Mouse (Mus musculus) adrenal gland, adult 2 months (tissue): ENCODE data around the gene Dpp8. TPM values are rescaled to one million over a fixed set of nuclear protein-coding genes. Genes with fewer than 3 reads are reported as not detected.
A peak's percentile ranks its signal among the peaks of the same experiment; 100 is the strongest.
"Not testable (repeated sequence)": the region's sequence is repeated elsewhere in the genome, so short reads cannot be mapped to it uniquely, and the experiment has no call there.

Experiments
- DNase-seq: peaks from one replicate; pipeline ENCODE4 v3.0.0; 2021
- long read RNA-seq: library from polyadenylated mRNA; stranded (forward); transcript quantifications from one replicate; pipeline ENCODE4 v2.0.0, GENCODE M21; 2021
- polyA plus RNA-seq: library from polyadenylated mRNA; depleted of rRNA; stranded (reverse); fragments of >200 nt; gene quantifications from 2 replicates; pipeline ENCODE4 v1.2.3, GENCODE M21; 2012; rRNA removed
- total RNA-seq, 2 experiments: library from RNA; stranded (reverse); gene quantifications; 2 replicates each; pipeline ENCODE4 v1.2.3; 2021

The Dpp8 gene
- 10 to 100 TPM; 85.8 to 89.5 TPM for total RNA-seq
- polyA plus RNA-seq, result 26.4 and 39.7 TPM in 2 replicates
- long read RNA-seq, full-length matches to known transcripts, result 18 of 28 reads
- long read RNA-seq, partial matches to known transcripts, result 3 of 28 reads
- long read RNA-seq, other reads (novel, unspliced or antisense), result 7 of 28 reads

DNA sequence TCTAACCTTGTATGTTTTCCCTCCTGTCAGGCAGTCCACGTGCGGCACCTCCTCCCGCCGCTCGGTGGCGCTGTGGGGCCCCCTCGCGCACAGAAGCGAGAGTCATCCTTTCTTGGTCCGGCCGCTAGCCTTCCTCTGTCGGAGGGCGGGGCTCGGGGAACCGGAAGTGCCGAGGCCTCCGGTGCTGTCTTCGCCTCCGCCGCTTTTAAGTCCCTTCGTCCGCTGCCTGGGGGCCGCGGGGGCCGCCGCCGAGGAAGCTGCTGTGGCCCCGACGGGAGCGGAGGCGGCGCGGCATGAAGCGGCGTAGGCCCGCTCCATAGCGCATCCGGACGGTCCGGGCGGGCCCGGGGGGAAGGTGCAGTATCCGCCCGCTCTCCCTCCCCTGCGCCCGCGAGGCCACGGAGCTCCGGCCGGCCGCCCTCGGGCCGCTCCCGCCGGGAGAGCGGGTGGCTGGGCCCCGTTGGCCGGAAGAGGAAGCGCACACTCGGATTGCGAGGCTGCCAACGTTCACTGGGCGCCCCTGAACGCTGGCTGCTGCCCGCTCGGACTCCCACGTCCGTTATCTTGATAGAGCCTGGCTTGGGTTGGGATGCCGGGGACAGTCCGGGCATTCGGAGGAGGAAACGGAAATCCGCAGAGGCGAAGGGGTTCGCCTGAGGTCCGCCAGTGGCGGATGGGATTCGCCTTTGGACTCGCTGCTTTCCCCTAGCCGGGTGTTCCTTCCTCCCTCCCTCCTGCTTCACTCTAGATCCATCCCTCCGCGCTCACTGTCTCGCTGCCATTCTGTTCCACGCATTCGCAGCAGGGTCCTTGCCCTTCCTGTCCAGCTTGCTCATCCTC, at the start of gene Dpp8:
Gene Dpp8 (plus strand): TSS at position 146 of the 840 bp plus-strand sequence.
- peak; percentile 96 for DNase-seq

DNA sequence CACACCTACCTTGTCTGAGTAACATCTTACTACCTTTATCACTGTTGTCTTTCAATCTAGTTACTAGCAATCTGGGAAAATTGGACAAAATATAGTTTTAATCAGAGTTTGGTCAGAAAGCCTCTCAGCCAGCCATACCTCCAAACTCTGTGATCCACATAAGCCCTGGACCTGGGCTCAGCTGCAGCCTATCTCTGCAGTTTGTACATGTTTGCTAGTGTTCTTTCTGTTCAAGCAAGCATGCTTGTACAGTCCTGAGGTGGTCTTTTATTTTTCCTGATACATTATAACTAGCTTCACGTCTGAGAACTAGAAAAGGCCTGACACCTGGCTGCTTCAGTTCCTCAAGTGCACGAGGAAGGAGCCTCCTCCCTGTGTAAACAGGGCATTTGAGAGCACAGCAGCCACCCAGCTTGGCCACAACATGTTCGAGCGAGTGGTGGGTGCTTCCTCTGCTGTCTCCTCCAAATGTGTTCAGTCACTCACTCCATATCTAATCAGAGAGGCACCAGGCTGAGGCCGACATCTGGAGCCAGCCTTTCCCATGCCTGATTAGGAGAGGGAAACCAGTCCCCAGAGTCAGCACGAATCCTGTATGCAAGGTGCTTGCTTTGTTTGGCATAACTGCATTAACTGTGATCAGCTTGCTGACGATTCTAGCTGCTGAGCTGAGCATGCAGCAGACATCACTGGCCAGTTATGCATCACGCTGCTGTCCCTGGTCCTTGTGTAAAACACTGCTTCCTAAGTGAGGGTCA, 47.0 kb upstream of the Dpp8 start:
- DNase-seq, result no peak

DNA sequence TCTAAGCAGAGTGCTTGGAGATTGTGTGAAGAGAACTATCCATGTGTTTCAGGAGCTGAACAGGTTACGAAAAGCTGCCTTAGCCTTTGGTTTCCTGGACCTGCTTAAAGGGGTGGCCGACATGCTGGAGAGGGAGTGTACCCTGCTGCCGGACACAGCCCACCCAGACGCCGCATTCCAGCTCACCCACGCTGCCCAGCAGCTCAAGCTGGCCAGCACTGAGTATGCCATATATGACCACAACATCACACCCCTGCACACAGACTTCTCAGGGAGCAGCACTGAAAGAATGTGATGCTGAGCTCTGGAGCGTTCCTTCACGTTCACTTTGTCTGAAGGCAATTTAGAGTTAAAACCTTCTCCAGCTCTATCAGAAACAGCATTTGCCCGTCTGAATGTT, 46.4 kb upstream of the Dpp8 start:
- DNase-seq, result no peak

DNA sequence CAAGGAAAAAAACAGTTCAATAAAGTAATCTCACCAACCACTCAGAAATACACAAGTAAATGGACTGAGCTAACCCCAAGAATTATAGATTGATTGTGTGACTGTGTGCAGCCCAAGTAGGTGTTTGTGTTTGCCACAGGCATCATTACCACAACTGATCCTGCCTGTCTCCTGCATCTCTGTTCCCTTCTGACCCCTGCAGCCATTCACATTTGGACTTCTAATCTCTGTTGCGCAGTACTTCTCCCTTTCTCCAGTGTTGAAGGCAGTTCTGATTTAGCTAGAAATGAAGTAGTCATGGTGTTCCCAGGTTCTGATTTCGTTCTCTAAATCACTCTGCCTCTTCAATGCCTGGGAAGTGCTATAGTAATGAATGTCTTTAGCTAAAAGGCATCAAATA, 44.6 kb upstream of the Dpp8 start:
- no peak for DNase-seq

DNA sequence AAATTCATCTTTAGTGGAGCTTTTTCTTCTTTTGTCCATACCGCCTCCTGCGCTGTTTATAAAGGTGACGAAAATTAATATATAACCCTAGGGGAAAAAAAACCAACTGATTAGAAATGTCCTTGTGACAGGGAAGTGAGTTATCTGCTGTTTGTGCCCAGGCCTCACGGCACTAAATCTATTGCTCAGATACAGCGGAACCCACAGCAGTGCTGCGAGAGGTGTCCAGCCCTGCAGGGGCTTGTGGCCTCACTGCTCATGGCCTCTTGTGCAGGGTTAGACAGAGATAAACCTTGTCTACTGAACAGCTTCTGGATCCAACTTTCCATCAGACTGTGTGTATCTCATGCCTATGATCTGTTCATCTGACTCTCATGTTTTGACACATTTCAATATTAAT, 43.8 kb upstream of the Dpp8 start:
- no peak for DNase-seq

DNA sequence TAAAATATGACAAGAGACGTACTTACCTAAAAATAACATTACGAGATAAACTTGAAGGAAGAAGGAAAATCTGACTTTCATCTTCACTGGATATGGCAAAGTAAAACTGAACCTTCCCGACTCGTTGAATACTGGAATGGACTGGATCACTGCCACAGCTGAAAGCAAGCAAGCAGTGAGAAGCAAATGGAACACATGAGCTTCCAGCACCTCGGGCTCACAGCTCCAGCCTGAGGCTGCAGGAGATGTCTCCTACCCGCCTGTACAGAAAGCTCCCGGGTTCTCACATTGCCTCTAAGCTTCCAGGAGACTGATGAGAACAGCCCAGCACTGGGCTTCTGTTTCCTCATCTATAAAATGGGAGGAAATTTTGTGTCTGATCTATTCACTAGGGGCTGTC, 41.9 kb upstream of the Dpp8 start:
- DNase-seq, result no peak

DNA sequence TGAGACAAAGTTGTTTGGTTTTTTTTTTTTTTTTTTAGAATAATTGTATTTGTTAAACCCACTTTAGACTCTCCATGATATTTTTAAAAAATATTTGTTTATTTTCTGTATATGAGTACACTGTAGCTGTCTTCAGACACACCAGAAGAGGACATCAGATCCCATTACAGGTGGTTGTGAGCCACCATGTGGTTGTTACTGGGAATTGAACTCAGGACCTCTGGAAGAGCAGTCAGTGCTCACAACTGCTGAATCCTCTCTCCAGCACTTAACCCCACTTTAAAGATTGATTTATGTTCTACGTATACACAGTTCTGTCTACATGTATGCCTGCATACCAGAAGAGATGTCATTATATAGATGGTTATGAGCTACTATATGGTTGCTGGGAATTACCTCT, 36.8 kb upstream of the Dpp8 start:
- not testable (repeated sequence) for DNase-seq

DNA sequence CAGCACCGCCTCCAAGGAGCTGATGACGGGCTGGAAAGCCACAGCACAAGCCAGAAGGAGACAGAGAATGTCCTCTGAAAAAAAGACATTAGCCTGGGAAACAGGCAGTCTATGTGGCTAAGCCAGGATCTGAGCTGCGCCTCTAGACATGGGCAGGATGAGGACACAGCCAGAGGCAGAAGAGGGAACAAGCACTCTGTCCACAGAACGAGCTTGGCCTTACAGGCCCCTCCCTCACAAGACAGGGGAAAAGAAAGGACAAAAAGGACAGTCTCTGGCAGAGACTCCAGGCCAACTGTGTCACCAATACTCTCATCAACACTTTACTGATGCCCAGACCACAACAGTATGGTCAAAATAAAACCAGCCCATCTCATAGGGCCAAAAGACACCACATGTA, 30.7 kb upstream of the Dpp8 start:
- no peak for DNase-seq

DNA sequence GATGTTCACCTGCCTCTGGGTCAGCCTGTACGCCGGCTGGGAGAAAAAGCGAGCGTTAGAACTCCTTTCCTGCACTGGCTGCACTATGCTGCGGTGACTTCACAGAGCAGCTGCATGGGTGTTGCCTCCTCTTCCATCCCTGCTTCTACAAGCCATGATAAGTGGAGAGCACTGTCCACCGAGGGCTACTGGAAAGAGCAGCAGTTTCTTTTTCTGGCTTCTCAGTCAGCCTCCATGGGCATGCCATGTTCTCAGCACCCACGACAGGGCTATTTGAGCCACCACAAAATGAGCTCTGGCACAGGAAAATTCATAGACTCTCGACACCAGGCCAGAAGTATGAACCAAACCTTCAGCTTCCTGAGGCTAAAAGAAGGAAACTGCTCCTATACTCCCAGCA, 26.5 kb upstream of the Dpp8 start:
- no peak for DNase-seq

DNA sequence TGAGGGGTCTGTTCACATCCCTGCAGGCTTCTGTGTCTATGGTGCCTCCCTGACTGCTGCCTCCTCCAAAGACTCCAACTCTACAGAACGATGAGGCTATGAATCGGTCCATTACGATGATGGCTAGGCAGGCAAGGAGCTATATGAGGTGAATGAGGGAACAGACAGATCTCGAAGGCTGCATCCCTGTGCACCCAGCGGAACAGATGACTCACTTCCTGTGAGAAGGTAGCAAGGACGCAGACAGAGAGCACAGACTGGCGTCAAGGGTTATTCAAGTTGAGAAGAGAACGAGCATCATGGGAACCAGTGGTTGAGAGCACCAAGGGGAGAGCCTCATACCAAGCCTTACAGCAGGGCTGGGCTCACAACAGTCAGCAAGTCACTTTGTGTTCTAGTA, 21.6 kb upstream of the Dpp8 start:
- DNase-seq, result peak; percentile 78

DNA sequence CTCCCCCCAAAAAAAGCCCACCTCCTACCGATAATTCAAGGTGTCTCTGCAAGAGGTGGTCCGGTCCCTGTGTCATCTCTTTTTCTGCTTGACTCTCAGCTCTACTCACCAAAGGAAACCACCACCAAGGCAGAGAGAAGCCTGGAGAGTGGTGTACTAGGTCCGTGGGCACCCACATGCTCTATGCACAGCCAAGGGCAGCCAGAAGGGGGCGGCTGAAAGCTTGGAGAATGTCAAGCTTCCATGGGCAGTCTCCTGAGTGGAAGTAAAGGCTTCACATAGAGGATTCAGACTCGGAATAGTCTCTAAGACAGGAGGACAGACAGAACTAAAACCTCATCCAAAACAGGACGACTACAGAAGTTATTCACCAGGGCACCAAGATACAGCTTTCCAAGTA, 20.9 kb upstream of the Dpp8 start:
- DNase-seq, result peak; percentile 77

DNA sequence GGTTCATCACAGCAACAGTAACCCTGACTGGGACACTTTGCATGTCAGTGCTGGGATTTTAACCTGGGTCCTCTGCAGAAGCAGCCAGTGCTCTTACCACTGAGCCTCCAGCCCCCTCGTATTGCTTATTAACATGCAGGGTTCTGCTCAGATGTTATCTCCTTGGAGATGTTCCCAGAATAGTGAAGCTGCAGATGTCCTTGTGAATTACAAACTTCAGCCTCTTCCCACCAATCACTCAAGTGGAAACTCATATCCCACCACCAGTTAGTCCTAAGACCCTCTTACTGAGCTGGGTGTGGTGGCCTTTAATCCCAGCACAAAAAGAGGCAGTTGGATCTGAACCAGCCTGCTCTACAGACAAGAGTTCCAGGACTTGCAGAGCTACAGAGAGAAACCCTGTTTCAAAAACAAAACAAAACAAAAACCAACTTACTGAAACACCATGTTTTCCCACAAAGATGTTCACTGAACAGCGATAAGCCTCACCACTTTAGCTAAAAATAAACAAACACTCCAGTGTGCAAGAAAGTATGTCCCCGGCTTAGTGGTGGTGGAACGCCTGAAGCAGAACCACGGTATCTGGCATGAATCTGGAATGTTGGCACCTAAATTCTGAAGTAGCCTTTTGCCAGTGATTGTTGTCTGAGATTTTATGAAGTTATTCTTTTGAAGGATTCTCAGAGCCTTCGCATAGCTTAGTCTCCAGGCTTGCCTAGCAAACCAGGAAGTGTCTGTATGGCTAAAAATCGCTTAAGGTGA, 16.6 kb upstream of the Dpp8 start:
- peak; percentile 33 for DNase-seq

DNA sequence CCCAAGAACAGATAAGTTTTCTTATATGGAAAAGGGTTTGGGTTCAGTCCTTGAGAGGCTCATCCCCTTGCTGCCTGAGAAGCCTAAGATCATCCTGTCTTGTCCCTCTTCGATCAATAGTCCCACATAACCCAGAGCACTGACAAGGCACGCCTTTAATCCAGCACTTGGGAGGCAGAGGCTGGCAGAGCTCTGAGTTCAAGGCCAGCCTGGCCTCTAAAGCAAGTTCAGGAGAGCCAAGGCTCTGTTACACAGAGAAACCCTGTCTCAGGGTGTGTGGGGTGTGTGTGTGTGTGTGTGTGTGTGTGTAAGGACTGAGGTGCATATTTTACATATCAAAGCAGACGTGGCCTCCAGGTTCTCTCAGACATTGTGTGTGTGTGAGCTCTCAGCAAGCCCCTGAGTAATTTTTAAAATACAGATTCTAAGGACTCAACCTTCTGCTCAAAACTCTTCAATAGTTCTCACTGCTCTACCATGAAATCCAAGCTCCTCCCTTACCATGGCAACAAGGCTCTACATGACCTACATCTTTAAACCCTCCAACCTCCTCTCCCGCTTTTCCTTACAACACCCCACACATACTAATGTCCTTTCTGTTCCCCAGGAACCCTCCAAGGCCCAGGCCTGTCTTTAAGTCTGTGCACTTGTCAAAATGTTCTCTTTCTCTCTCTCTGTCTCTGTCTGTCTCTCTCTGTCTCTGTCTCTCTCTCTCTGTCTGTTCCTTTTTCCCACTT, 15.8 kb upstream of the Dpp8 start:
- DNase-seq, result peak; percentile 64

DNA sequence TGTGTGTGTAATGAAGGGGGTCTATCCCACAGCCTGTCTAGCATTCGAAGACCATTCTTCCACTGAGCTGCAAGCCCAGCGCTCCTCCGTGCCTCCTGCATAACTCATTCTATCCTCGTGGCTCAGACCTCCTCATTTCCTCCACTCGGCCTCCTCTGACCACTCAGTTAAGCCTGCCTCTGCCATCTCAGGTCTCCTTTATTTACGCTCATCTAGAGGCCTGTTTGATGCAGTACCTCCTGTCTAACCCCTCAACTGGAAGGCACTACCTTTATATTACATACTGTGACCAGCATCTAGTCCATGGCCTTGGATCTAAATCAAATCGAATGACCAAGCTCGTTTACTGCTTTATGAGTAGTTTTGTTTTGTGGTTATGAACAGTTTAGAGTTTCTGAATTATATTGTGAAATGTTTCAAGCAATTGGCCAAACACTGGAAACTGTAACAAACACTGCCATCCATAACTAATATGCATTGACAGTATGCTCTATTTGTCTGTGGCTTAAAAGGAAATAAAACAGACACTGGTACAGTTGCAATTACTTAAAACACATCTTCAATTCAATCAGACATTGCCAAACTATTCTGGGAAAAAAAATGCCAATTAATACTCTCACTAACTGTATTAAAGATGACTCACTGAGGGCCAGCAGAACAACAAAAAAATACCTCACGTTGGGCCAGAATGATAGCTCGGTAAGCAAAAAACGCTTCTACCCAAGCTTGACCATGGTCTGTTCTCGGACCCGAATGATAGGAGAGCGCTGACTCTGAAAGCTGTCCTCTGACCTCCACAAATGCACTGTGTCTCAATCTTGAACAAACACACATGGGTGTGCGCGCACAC, 15.0 kb upstream of the Dpp8 start:
- DNase-seq, result peak; percentile 54

DNA sequence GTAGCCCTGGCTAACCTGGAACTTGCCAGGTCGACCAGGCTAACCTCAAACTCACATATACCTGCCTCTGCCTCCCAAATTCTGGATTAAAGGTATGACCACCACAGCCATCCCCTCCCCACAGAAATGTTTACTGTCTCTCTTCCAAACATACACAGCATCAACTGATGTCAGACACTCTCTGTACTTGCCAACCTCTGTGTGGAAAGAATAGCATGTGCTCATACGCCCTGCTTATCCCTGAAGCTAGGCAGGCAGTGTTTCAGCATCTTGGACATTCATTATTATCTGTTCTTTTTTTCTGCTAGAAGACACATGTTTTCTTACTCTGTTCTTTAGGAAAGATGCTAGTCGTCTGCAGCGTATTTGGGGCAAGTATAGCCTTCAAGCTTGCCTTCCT, 14.3 kb upstream of the Dpp8 start:
- DNase-seq, result peak; percentile 17

DNA sequence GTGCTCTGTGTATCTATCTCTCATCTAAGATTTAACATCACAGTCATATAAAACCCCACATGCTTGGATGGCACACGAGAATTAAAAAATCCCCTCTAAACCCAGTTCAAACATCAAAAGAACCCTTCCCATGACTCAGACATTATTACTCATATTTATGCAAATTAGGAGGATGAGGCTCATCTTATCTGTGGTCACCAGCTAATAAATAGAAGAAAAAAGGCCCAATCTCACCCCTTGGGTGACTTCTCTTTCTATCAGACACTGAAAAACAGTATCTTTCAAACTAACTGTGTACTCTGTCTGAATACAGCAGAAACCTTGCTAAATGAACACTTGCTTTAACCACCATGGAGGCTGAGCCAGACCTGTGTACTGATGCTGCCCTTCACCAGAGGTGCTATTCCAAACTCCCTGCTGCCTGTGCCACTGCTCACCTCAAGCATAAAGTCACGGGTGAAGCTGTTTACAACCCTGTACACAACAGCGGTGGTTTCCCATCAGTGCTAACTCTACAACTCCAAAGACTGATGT, 13.6 kb upstream of the Dpp8 start:
- peak; percentile 38 for DNase-seq

DNA sequence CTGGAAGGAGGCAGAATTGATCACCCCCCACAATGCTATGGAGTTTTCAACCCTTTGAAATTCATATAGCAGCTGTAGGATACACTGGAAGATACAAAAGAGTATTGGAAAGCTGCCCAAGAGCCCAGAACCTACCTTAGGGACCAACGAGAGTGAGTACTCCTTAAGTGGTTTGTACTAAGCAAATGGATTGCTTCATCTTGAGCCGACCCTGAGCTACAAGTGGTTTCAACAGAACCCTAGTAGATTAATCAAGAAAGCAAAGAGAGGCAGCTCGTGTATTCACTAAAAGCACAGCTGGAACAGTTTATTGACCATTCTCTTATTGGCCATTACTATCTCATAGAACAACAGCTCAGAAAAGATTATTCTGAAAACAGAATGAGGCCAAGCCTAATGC, 13.1 kb upstream of the Dpp8 start:
- peak; percentile 58 for DNase-seq

DNA sequence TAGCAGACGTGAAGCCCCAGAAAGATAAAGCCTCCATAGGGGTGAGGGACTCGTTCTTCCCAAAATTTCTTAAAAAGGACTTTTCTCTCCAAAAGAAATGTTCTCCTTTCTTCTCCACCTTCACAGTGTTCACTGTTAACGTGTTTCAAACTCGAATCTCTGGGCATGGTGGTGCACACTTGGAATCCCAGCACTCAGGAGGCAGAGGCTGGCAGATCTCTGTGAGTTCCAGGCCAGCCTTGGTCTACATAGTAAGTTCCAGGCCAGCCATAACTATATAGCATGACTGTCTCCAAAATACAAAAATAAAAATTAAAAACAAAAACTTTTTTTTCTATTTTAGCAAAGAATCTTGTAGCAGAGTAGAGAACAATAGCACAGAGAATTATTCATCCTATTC, 12.1 kb upstream of the Dpp8 start:
- no peak for DNase-seq

DNA sequence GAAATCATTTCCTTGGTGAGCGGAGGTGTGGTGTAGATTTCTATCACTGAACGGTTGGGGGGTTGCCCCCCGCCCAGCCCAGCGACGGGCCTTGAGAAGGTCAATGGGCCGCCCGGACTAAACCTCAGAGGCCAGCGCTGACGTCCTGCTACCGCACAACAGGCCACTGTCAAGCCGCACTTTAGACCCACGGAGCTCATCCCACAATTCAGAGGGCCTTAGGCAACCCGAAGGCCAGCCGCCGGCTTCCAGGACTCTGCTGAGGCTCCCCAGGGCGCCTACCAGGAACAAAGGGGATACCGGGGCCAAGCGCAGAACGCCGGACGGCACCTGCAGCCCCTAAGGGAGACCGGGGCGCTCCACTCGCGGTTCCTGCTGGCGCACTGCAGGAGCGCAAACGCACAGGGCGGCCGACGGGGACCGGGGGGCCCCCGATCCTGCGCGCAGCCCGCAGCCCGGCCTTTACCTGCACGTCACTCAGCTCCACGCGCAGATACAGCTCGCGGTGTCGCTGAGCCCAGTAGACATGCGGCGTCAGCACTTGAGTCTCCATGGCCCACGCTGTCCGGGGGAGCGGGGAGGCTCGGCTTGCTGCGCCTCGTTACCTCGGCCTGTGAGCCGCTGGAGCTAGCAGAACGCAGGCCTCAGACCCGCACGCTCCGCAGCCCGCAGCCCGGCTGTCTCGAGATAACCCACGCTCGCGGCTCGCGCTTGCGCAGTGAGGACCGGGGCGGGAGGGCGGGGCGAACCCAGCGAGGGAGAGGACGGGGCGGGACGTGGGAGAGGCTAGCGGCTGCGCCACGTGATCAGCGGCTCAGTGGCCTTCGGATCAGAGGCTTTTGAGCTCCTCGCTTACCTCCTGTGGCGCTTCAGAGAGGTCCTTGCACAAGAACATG, 11.0 kb upstream of the Dpp8 start, which contains the start of gene Hacd3:
Gene Hacd3 (minus strand): TSS at position 703 of the 896 bp plus-strand sequence.
- DNase-seq, result peak; percentile 95
